Mouse (Mus musculus) kidney, adult 2 months (tissue): ENCODE measurements around the gene Ankib1.

Experiments used
- CTCF ChIP-seq: fragments of 200-500 bp; conservative IDR thresholded peaks from 2 replicates; pipeline ENCODE4 v1.5.1; 2011; ENCODE audit warnings: low read depth, mild to moderate bottlenecking, control low read depth, low read length, moderate library complexity, mixed read lengths; ENCODE audit not compliant: insufficient read depth, insufficient read length
- POLR2A ChIP-seq: fragments of 200-500 bp; IDR thresholded peaks from one replicate; pipeline ENCODE4 v1.6.1; 2011; ENCODE audit warnings: low read depth, low read length, control low read depth

GRCm38 (mm10) chr5:3791048-3791447, 11.7 kb downstream of the Ankib1 start:
- TF ChIP-seq POLR2A (no peak), CTCF (no peak)
